Mouse (Mus musculus) small intestine, adult 2 months (tissue): Measurements from ENCODE around the gene Pak7.

ENCODE experiments used
- CTCF ChIP-seq: fragments of 200-500 bp; IDR thresholded peaks from 2 replicates; pipeline ENCODE4 v1.5.1; 2012; ENCODE audit warnings: low read depth, mild to moderate bottlenecking, control low read depth, inconsistent platforms, low read length, moderate library complexity, mixed read lengths; ENCODE audit not compliant: insufficient replicate concordance, insufficient read length; ENCODE audit errors: extremely low read depth
- POLR2A ChIP-seq: fragments of 200-500 bp; IDR thresholded peaks from 2 replicates; pipeline ENCODE4 v1.6.1; 2012; ENCODE audit warnings: low read depth, mild to moderate bottlenecking, control low read depth, inconsistent platforms, low read length, moderate library complexity

DNA sequence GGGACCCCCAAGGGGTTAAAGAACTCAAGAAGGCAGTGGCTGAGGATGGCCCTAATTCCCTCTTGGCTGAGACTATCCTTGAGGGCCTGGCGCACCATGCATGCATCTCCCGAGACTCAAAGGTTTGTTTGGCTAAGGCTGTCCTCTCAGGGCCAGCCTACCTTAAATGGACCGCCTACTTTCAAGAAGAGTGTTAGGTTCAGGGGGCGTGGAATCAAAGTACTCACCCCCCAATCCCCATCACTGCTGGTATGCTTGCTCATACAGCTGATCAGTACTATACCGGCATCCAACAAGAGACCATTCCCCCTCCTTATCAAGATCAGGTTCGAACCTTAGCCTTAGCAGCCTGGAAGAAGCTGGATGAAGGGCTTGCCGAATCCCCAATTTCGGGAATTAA, 156.5 kb downstream of the Pak7 start:
- TF ChIP-seq POLR2A (no peak), CTCF (no peak)
